Mouse (Mus musculus): ENCODE results near the gene 1500011B03Rik. TPM values are rescaled to one million over a fixed set of nuclear protein-coding genes. Genes with fewer than 3 reads are reported as not detected.
A peak's percentile ranks its signal among the peaks of the same experiment; 100 is the strongest.

Gene 1500011B03Rik
- total and polyA plus RNA-seq, 3 experiments: 23.1 to 36.6 (median 30.6) TPM

GRCm38 (mm10) chr5:114782991-114783390 lies 40.3 kb downstream of the 1500011B03Rik start:
- DNase-seq: no peak

- no peak for DNase-seq
Observed at GRCm38 (mm10) chr5:114780912-114781311, 42.4 kb downstream of the 1500011B03Rik start.

- DNase-seq: no peak
Observed at GRCm38 (mm10) chr5:114779956-114780489, 43.2 kb downstream of the 1500011B03Rik start.

- no peak for DNase-seq
Observed at GRCm38 (mm10) chr5:114776174-114776573, 47.1 kb downstream of the 1500011B03Rik start.

GRCm38 (mm10) chr5:114775056-114775979 lies 48.0 kb downstream of the 1500011B03Rik start, which contains the start of gene Git2:
Gene Git2 (minus strand): TSS chr5:114775517.
- peak; percentile 27 for DNase-seq

- peak; percentile 93 for DNase-seq
Observed at GRCm38 (mm10) chr5:114774403-114775051, 48.7 kb downstream of the 1500011B03Rik start, which contains the start of gene Ankrd13a. Gene Ankrd13a (plus strand): TSS chr5:114774677.

GRCm38 (mm10) chr5:114773780-114774179 lies 49.5 kb downstream of the 1500011B03Rik start:
- DNase-seq: peak; percentile 49

- peak; percentile 99 for DNase-seq
Observed at GRCm38 (mm10) chr5:114773211-114773710, 50.0 kb downstream of the 1500011B03Rik start.

- DNase-seq: peak; percentile 77
Observed at GRCm38 (mm10) chr5:114772456-114773203, 50.6 kb downstream of the 1500011B03Rik start.

GRCm38 (mm10) chr5:114771796-114772195 lies 51.5 kb downstream of the 1500011B03Rik start:
- DNase-seq: no peak

- DNase-seq: no peak
Observed at GRCm38 (mm10) chr5:114769786-114770185, 53.5 kb downstream of the 1500011B03Rik start.

- DNase-seq: no peak
Observed at GRCm38 (mm10) chr5:114767185-114767584, 56.1 kb downstream of the 1500011B03Rik start.

- no peak for DNase-seq
Observed at GRCm38 (mm10) chr5:114766686-114767085, 56.6 kb downstream of the 1500011B03Rik start.

GRCm38 (mm10) chr5:114764812-114765735 lies 58.2 kb downstream of the 1500011B03Rik start:
- peak; percentile 46 for DNase-seq

GRCm38 (mm10) chr5:114761980-114762379 lies 61.3 kb downstream of the 1500011B03Rik start:
- DNase-seq: no peak

GRCm38 (mm10) chr5:114759536-114760090 lies 63.7 kb downstream of the 1500011B03Rik start:
- DNase-seq: no peak
